Mouse (Mus musculus) liver, postnatal 0 days (tissue): ENCODE data around the gene Olfr1426. TPM values are rescaled to one million over a fixed set of nuclear protein-coding genes. Genes with fewer than 3 reads are reported as not detected.
"Not testable (repeated sequence)": the region's sequence is repeated elsewhere in the genome, so short reads cannot be mapped to it uniquely, and the experiment has no call there.

Experiments used
- ATAC-seq: fragments of 200-750 bp; cut with Nextera tagmentation; 2 replicates; pipeline ENCODE4 v1.8.0; 2017; ENCODE audit warnings: mild to moderate bottlenecking, moderate library complexity
- DNase-seq: peaks from one replicate; pipeline ENCODE4 v3.0.0-alpha.2; 2016
- H3K27ac ChIP-seq: fragments of 300-500 bp; sonication (generic); 2 replicates; pipeline ENCODE4 v1.5.1; 2014; ENCODE audit warnings: antibody characterized with exemption, moderate library complexity, mild to moderate bottlenecking, low read depth
- H3K27me3 ChIP-seq: fragments of 300-500 bp; sonication (generic); 2 replicates; pipeline ENCODE4 v1.6.1; 2014; ENCODE audit warnings: low read length, control low read depth, mixed read lengths; ENCODE audit not compliant: insufficient read depth
- H3K36me3 ChIP-seq: fragments of 300-500 bp; sonication (generic); replicated peaks from 2 replicates; pipeline ENCODE4 v1.6.1; 2014; ENCODE audit warnings: mild to moderate bottlenecking, control low read depth, low read length, moderate library complexity, mixed read lengths; ENCODE audit not compliant: insufficient read depth
- H3K4me1 ChIP-seq: fragments of 300-500 bp; sonication (generic); 2 replicates; pipeline ENCODE4 v1.6.1; 2014; ENCODE audit warnings: antibody characterized with exemption, mild to moderate bottlenecking, control low read depth; ENCODE audit not compliant: insufficient read depth
- H3K4me2 ChIP-seq: fragments of 300-500 bp; sonication (generic); 2 replicates; pipeline ENCODE4 v1.6.1; 2014; ENCODE audit warnings: low read depth, mild to moderate bottlenecking, low read length, moderate library complexity, mixed read lengths
- H3K4me3 ChIP-seq: fragments of 300-500 bp; sonication (generic); 2 replicates; pipeline ENCODE4 v1.5.1; 2014; ENCODE audit warnings: low read depth, low read length
- H3K9ac ChIP-seq: fragments of 300-500 bp; sonication (generic); replicated peaks from 2 replicates; pipeline ENCODE4 v1.6.1; 2014; ENCODE audit warnings: mild to moderate bottlenecking, moderate library complexity
- H3K9me3 ChIP-seq: fragments of 300-500 bp; sonication (generic); 2 replicates; pipeline ENCODE4 v1.6.1; 2016; ENCODE audit warnings: mild to moderate bottlenecking, control low read depth, low read length, mixed read lengths
- CTCF ChIP-seq: sonication (generic); IDR thresholded peaks from 2 replicates; pipeline ENCODE4 v1.5.1; 2016; ENCODE audit warnings: antibody characterized with exemption, low read depth
- EP300 ChIP-seq: IDR thresholded peaks from 2 replicates; pipeline ENCODE4 v1.6.1; 2016; ENCODE audit warnings: antibody characterized with exemption, low read depth, mild to moderate bottlenecking
- WGBS: fragments of 180-500 bp; shearing (Covaris S2); extraction: QIAGEN DNeasy Blood & Tissue Kit; methylation state at CpG from one replicate; pipeline ENCODE4 v1.1.7; 2014; ENCODE audit not compliant: insufficient replicate concordance; 5-methylcytosine and 5-hydroxymethylcytosine counted together
- polyA plus RNA-seq: library from polyadenylated mRNA; unstranded; fragments of >200 nt; fragmentation: Nextera tagmentation; extraction: Ambion mirVana; gene quantifications from 2 replicates; pipeline ENCODE4 v1.2.1, GENCODE M21; 2015

Olfr1426 gene
- polyA plus RNA-seq, 1 experiment from 2014 or later, result not detected

GRCm38 (mm10) chr19:12103234-12103633 lies 11.4 kb upstream of the Olfr1426 start, which contains the start of gene Olfr1427:
Olfr1427 (minus strand) TSS chr19:12103334.
- no peaks in the 10 kb centered on the region for H3K36me3 ChIP-seq
- DNase-seq (no peak), ATAC-seq (no peak)
- H3K9me3 ChIP-seq, result no peaks in the 10 kb centered on the region
- no peak within 1 kb of the TSS for H3K27ac ChIP-seq
- no peak within 1 kb of the TSS for H3K9ac ChIP-seq
- WGBS, result 89% methylated on average over 2 of the region's 2 CpGs
- H3K4me1 ChIP-seq, result no peaks in the 10 kb centered on the region
- no peak within 1 kb of the TSS for H3K4me3 ChIP-seq
- no peak within 1 kb of the TSS for H3K4me2 ChIP-seq
- H3K27me3 ChIP-seq, result no peaks in the 10 kb centered on the region
- TF ChIP-seq CTCF (no peak), EP300 (no peak)

GRCm38 (mm10) chr19:12077631-12078030 lies 14.2 kb downstream of the Olfr1426 start, which contains the start of gene Olfr1425:
Olfr1425 (minus strand) TSS chr19:12077731.
- ATAC-seq, H3K9me3 ChIP-seq, H3K4me3 ChIP-seq, H3K4me1 ChIP-seq, DNase-seq, H3K27me3 ChIP-seq, H3K36me3 ChIP-seq, H3K9ac ChIP-seq, H3K27ac ChIP-seq, H3K4me2 ChIP-seq: not testable (repeated sequence)
- 81% methylated on average over 4 of the region's 4 CpGs for WGBS

- 81% methylated on average over 1 of the region's 1 CpGs for WGBS
- ATAC-seq, DNase-seq: not testable (repeated sequence)
These were observed 22.3 kb downstream of the Olfr1426 start for GRCm38 (mm10) chr19:12069546-12069945.

GRCm38 (mm10) chr19:12067806-12068205 lies 24.0 kb downstream of the Olfr1426 start:
- H3K27ac ChIP-seq, result not testable (repeated sequence)
- WGBS, result 40% methylated on average over 1 of the region's 1 CpGs

More at GRCm38 (mm10) chr19:12069546-12069945, 22.3 kb downstream of the Olfr1426 start:
- not testable (repeated sequence) for H3K4me1 ChIP-seq, H3K4me2 ChIP-seq, H3K36me3 ChIP-seq, H3K9ac ChIP-seq, H3K4me3 ChIP-seq, H3K9me3 ChIP-seq, H3K27ac ChIP-seq, H3K27me3 ChIP-seq

GRCm38 (mm10) chr19:12062582-12062981 lies 29.2 kb downstream of the Olfr1426 start, which contains the start of gene Olfr1424:
Olfr1424 (minus strand) TSS chr19:12062682.
- 80% methylated on average over 1 of the region's 1 CpGs for WGBS
- H3K9me3 ChIP-seq, H3K4me2 ChIP-seq, H3K27ac ChIP-seq, H3K4me3 ChIP-seq, H3K27me3 ChIP-seq, ATAC-seq, H3K4me1 ChIP-seq, H3K36me3 ChIP-seq, H3K9ac ChIP-seq, DNase-seq: not testable (repeated sequence)

More at GRCm38 (mm10) chr19:12067806-12068205, 24.0 kb downstream of the Olfr1426 start:
- not testable (repeated sequence) for H3K9ac ChIP-seq, H3K4me3 ChIP-seq, H3K9me3 ChIP-seq, H3K4me2 ChIP-seq, H3K36me3 ChIP-seq, H3K4me1 ChIP-seq, DNase-seq, H3K27me3 ChIP-seq, ATAC-seq

GRCm38 (mm10) chr19:12043163-12043562 lies 48.6 kb downstream of the Olfr1426 start:
- no peaks in the 10 kb centered on the region for H3K4me1 ChIP-seq
- H3K36me3 ChIP-seq, result no peaks in the 10 kb centered on the region
- no peak overlapping the region for H3K27ac ChIP-seq
- ATAC-seq, result no peak
- no peak overlapping the region for H3K4me3 ChIP-seq
- H3K4me2 ChIP-seq, result no peak overlapping the region
- 82% methylated on average over 5 of the region's 5 CpGs for WGBS
- no peaks in the 10 kb centered on the region for H3K27me3 ChIP-seq
- TF ChIP-seq EP300, result no peak
- no peak for TF ChIP-seq CTCF
- H3K9me3 ChIP-seq, result no peaks in the 10 kb centered on the region
- DNase-seq, result no peak
- no peak overlapping the region for H3K9ac ChIP-seq

- ATAC-seq (no peak), DNase-seq (no peak)
- H3K4me3 ChIP-seq, result no peak within 1 kb of the TSS
- no peak within 1 kb of the TSS for H3K9ac ChIP-seq
- no peak within 1 kb of the TSS for H3K4me2 ChIP-seq
- H3K4me1 ChIP-seq, result no peaks in the 10 kb centered on the region
- no peaks in the 10 kb centered on the region for H3K9me3 ChIP-seq
- no peaks in the 10 kb centered on the region for H3K27me3 ChIP-seq
- H3K36me3 ChIP-seq, result no peaks in the 10 kb centered on the region
- WGBS, result 55% methylated on average over 2 of the region's 2 CpGs
- no peak within 1 kb of the TSS for H3K27ac ChIP-seq
- TF ChIP-seq CTCF, result no peak
- TF ChIP-seq EP300, result no peak
These were observed 50.6 kb downstream of the Olfr1426 start, which contains the start of gene Olfr1423 for GRCm38 (mm10) chr19:12041217-12041616. Olfr1423 (minus strand) TSS chr19:12041317.
